Mouse (Mus musculus) small intestine, adult 10 weeks (tissue): ENCODE data around the gene Yy2. TPM values are rescaled to one million over a fixed set of nuclear protein-coding genes. Genes with fewer than 3 reads are reported as not detected.

Experiments used
- polyA plus RNA-seq: library from polyadenylated mRNA; stranded (reverse); fragments of 350-450 nt; fragmentation: Illumina TruSeq; extraction: RNeasy Lipid Tissue Mini Kit (QIAGEN cat#74804); gene quantifications from one replicate; pipeline ENCODE4 v1.2.3, GENCODE M21; 2014; ENCODE audit warnings: low replicate concordance

The Yy2 gene
- polyA plus RNA-seq: 5.6 TPM

DNA sequence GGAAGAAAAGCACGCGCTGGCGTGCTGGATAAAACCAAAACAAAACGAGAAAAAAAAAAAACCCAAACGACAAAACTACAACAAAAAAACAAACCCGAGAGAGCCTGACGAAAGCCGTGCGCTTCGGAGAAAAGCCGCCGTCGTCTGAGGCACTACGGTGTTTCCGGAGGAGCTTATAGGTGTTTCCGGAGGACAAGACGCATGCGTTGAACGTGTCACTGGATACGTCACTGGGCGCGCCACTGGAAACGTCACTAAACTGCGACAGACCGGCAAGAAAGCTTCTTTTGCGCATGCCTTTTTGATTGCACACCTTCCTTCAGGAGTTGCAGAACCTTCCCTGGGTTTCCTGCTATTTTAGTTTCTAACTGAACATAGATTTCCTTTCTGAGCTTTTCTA lies at the start of gene Yy2:
Gene Yy2, minus strand, starts transcription at position 146 of the 400 bp plus-strand sequence.

DNA sequence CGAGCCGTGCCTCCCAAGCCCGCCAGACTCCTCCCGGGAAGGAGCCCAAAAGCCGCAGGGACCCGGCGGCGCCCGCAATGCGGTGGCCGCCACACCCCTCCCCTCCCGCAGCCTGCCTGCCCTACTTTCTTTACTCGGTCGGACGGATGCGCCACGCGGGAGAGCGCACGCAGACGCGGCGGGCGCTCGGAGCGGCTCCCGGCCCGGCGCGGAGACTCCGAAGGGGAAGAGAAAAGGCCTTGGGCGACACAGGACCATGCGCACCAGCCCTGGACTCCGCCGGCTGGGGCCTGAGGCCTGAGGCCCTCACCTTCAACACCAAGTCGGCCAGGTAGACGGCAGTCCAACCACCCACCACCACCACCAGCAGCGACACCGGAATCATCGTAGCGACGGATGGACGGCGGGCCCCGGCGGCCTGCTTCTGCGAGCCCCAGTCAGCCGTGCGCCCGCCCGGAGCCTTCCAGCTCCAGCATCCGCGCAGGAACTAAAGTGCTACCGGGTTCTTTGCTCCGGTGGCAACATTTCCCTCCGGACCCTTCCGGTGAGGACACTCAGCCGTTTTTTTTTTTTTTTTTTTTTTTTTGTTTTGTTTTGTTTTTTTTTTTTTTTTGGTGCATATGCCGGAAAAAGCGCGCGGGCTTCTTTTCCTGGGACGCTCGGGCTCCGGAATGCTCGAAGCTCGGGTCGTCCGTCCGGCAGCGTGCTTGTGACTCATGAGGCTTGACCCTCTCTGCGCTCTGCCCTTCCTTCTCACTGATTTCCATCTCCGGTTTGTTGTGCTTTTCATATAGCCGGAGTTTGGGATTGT lies 29.6 kb upstream of the Yy2 start, which contains the start of gene Mbtps2:
Gene Mbtps2, minus strand, starts transcription at position 530 of the 811 bp plus-strand sequence.

Other genes starting within 250 kb of the Yy2 start
- gene Phex, start 153.7 kb downstream of the Yy2 start, polyA plus RNA-seq: 0.19 TPM
- 39.5 TPM for gene Sms, start 76.7 kb downstream of the Yy2 start, polyA plus RNA-seq
- gene Mbtps2, start 29.7 kb upstream of the Yy2 start, polyA plus RNA-seq: 24.6 TPM
- 17.4 TPM for gene Smpx, start 129.9 kb upstream of the Yy2 start, polyA plus RNA-seq
- not detected for gene Klhl34, start 249.4 kb upstream of the Yy2 start, polyA plus RNA-seq